Mouse (Mus musculus) heart, embryonic 12.5 days (tissue): ENCODE measurements at regions not wholly inside any gene's neighbourhood (a gene's known extent, or its start where the extent isn't known, plus 50 kb on each side); places are given as distances from the start of the nearest gene placed in this dataset.

ENCODE experiments used
- ATAC-seq: fragments of 200-750 bp; cut with Nextera tagmentation; 2 replicates; pipeline ENCODE4 v1.8.0; 2017; ENCODE audit warnings: moderate TSS enrichment, moderate library complexity; ENCODE audit not compliant: insufficient number of reproducible peaks, low FRiP score
- H3K27ac ChIP-seq: fragments of 300-500 bp; sonication (generic); 2 replicates; pipeline ENCODE4 v1.5.1; 2016; ENCODE audit warnings: mild to moderate bottlenecking, moderate library complexity; ENCODE audit not compliant: poor library complexity, severe bottlenecking
- H3K27me3 ChIP-seq: fragments of 300-500 bp; sonication (generic); replicated peaks from 2 replicates; pipeline ENCODE4 v1.6.1; 2016; ENCODE audit warnings: mild to moderate bottlenecking, moderate library complexity
- H3K36me3 ChIP-seq: fragments of 300-500 bp; sonication (generic); 2 replicates; pipeline ENCODE4 v1.6.1; 2016; ENCODE audit warnings: mild to moderate bottlenecking, moderate library complexity
- H3K4me1 ChIP-seq: fragments of 300-500 bp; sonication (generic); replicated peaks from 2 replicates; pipeline ENCODE4 v1.6.1; 2016; ENCODE audit warnings: mild to moderate bottlenecking
- H3K4me2 ChIP-seq: fragments of 300-500 bp; sonication (generic); 2 replicates; pipeline ENCODE4 v1.6.1; 2016; ENCODE audit warnings: mild to moderate bottlenecking, moderate library complexity
- H3K4me3 ChIP-seq: fragments of 300-500 bp; sonication (generic); 2 replicates; pipeline ENCODE4 v1.5.1; 2016; ENCODE audit warnings: mild to moderate bottlenecking
- H3K9ac ChIP-seq: fragments of 300-500 bp; sonication (generic); 2 replicates; pipeline ENCODE4 v1.6.1; 2016; ENCODE audit warnings: mild to moderate bottlenecking, moderate library complexity
- H3K9me3 ChIP-seq: fragments of 300-500 bp; sonication (generic); replicated peaks from 2 replicates; pipeline ENCODE4 v1.6.1; 2016; ENCODE audit warnings: mild to moderate bottlenecking, moderate library complexity
- WGBS: fragments of 180-500 bp; shearing (Covaris S2); methylation state at CpG from one replicate; pipeline ENCODE4 v1.1.7; 2016; 5-methylcytosine and 5-hydroxymethylcytosine counted together

GRCm38 (mm10) chr11:63573271-63573670, 348.8 kb downstream of the Hs3st3b1 start:
- 65% methylated on average over 2 of the region's 2 CpGs for WGBS
- H3K27ac ChIP-seq, result no peak overlapping the region
- H3K4me2 ChIP-seq, result no peak overlapping the region
- no peak overlapping the region for H3K9ac ChIP-seq
- peaks cover 39% of the 10 kb centered on the region; the same call in 1 of the 2 replicates for H3K27me3 ChIP-seq
- H3K4me1 ChIP-seq, result peaks cover 5% of the 10 kb centered on the region; the same call in 1 of the 2 replicates
- no peaks in the 10 kb centered on the region for H3K36me3 ChIP-seq
- no peak for ATAC-seq
- no peaks in the 10 kb centered on the region for H3K9me3 ChIP-seq
- H3K4me3 ChIP-seq, result no peak overlapping the region

GRCm38 (mm10) chr11:63583321-63583720, 338.8 kb downstream of the Hs3st3b1 start:
- Histone ChIP-seq H3K27me3 (peaks cover 18% of the 10 kb centered on the region), H3K4me3 (no peak overlapping the region), H3K4me1 (no peaks in the 10 kb centered on the region), H3K9me3 (no peaks in the 10 kb centered on the region), H3K4me2 (no peak overlapping the region), H3K9ac (no peak overlapping the region), H3K27ac (no peak overlapping the region), H3K36me3 (no peaks in the 10 kb centered on the region)
- 82% methylated on average over 3 of the region's 3 CpGs for WGBS
- no peak for ATAC-seq

GRCm38 (mm10) chr11:63585216-63585869, 336.7 kb downstream of the Hs3st3b1 start:
- Histone ChIP-seq H3K36me3 (no peaks in the 10 kb centered on the region), H3K4me2 (no peak overlapping the region), H3K27me3 (peaks cover 14% of the 10 kb centered on the region), H3K9ac (no peak overlapping the region), H3K4me1 (no peaks in the 10 kb centered on the region), H3K4me3 (no peak overlapping the region), H3K9me3 (no peaks in the 10 kb centered on the region), H3K27ac (no peak overlapping the region)
- no peak for ATAC-seq
- 81% methylated on average over 8 of the region's 8 CpGs for WGBS

- Histone ChIP-seq H3K27me3 (no peaks in the 10 kb centered on the region), H3K9ac (no peak overlapping the region), H3K27ac (no peak overlapping the region), H3K4me3 (no peak overlapping the region), H3K4me1 (no peaks in the 10 kb centered on the region), H3K4me2 (no peak overlapping the region), H3K36me3 (no peaks in the 10 kb centered on the region), H3K9me3 (no peaks in the 10 kb centered on the region)
- ATAC-seq, result no peak
- 77% methylated on average over 4 of the region's 4 CpGs for whole genome bisulfite sequencing
Measured at GRCm38 (mm10) chr11:63620220-63620619, 301.9 kb downstream of the Hs3st3b1 start.

GRCm38 (mm10) chr11:63630336-63630735, 291.8 kb downstream of the Hs3st3b1 start:
- H3K27ac ChIP-seq, result no peak overlapping the region
- no peak overlapping the region for H3K4me2 ChIP-seq
- H3K4me1 ChIP-seq, result 0 out of 2 replicates have a peak, but pooled peaks cover 4% of the 10 kb centered on the region
- ATAC-seq, result no peak
- no peaks in the 10 kb centered on the region for H3K9me3 ChIP-seq
- no peak overlapping the region for H3K9ac ChIP-seq
- H3K4me3 ChIP-seq, result no peak overlapping the region
- no peaks in the 10 kb centered on the region for H3K36me3 ChIP-seq
- peaks cover 3% of the 10 kb centered on the region for H3K27me3 ChIP-seq
- 69% methylated on average over 11 of the region's 11 CpGs for WGBS

GRCm38 (mm10) chr11:63657057-63657456, 265.0 kb downstream of the Hs3st3b1 start:
- no peaks in the 10 kb centered on the region for H3K4me1 ChIP-seq
- H3K4me2 ChIP-seq, result no peak overlapping the region
- WGBS, result 80% methylated on average over 9 of the region's 9 CpGs
- H3K9me3 ChIP-seq, result no peaks in the 10 kb centered on the region
- no peaks in the 10 kb centered on the region for H3K27me3 ChIP-seq
- no peak for ATAC-seq
- H3K36me3 ChIP-seq, result no peaks in the 10 kb centered on the region
- H3K9ac ChIP-seq, result no peak overlapping the region
- no peak overlapping the region for H3K4me3 ChIP-seq
- no peak overlapping the region for H3K27ac ChIP-seq

GRCm38 (mm10) chr11:63665268-63665934, 256.7 kb downstream of the Hs3st3b1 start:
- Histone ChIP-seq H3K27ac (no peak overlapping the region), H3K27me3 (no peaks in the 10 kb centered on the region), H3K9me3 (no peaks in the 10 kb centered on the region), H3K9ac (no peak overlapping the region), H3K4me3 (no peak overlapping the region), H3K4me1 (no peaks in the 10 kb centered on the region), H3K36me3 (no peaks in the 10 kb centered on the region), H3K4me2 (no peak overlapping the region)
- WGBS, result 55% methylated on average over 12 of the region's 12 CpGs
- no peak for ATAC-seq

GRCm38 (mm10) chr11:63670477-63670876, 251.6 kb downstream of the Hs3st3b1 start:
- no peaks in the 10 kb centered on the region for H3K9me3 ChIP-seq
- H3K4me3 ChIP-seq, result no peak overlapping the region
- H3K4me1 ChIP-seq, result no peaks in the 10 kb centered on the region
- no peaks in the 10 kb centered on the region for H3K36me3 ChIP-seq
- H3K27me3 ChIP-seq, result peaks cover 1% of the 10 kb centered on the region
- H3K27ac ChIP-seq, result no peak overlapping the region
- ATAC-seq, result no peak
- H3K4me2 ChIP-seq, result no peak overlapping the region
- 56% methylated on average over 4 of the region's 4 CpGs for WGBS
- H3K9ac ChIP-seq, result no peak overlapping the region

- Histone ChIP-seq H3K9me3 (no peaks in the 10 kb centered on the region), H3K36me3 (no peaks in the 10 kb centered on the region), H3K27ac (no peak overlapping the region), H3K27me3 (peaks cover 9% of the 10 kb centered on the region), H3K4me2 (no peak overlapping the region), H3K4me3 (no peak overlapping the region), H3K9ac (no peak overlapping the region), H3K4me1 (no peaks in the 10 kb centered on the region)
- ATAC-seq, result no peak
- 46% methylated on average over 2 of the region's 2 CpGs for WGBS
Measured at GRCm38 (mm10) chr11:63671816-63672215, 250.3 kb downstream of the Hs3st3b1 start.

- H3K4me3 ChIP-seq, result no peak overlapping the region
- H3K4me1 ChIP-seq, result no peaks in the 10 kb centered on the region
- no peak overlapping the region for H3K27ac ChIP-seq
- no peaks in the 10 kb centered on the region for H3K36me3 ChIP-seq
- no peaks in the 10 kb centered on the region for H3K9me3 ChIP-seq
- no peak overlapping the region for H3K9ac ChIP-seq
- peaks cover 9% of the 10 kb centered on the region for H3K27me3 ChIP-seq
- H3K4me2 ChIP-seq, result no peak overlapping the region
- WGBS, result 83% methylated on average over 11 of the region's 11 CpGs
- no peak for ATAC-seq
Measured at GRCm38 (mm10) chr11:63677921-63678320, 244.2 kb downstream of the Hs3st3b1 start.

GRCm38 (mm10) chr11:63678382-63678905, 243.6 kb downstream of the Hs3st3b1 start:
- Histone ChIP-seq H3K36me3 (no peaks in the 10 kb centered on the region), H3K4me1 (no peaks in the 10 kb centered on the region), H3K4me2 (no peak overlapping the region), H3K27ac (no peak overlapping the region), H3K4me3 (no peak overlapping the region), H3K27me3 (peaks cover 9% of the 10 kb centered on the region), H3K9ac (no peak overlapping the region), H3K9me3 (no peaks in the 10 kb centered on the region)
- no peak for ATAC-seq
- WGBS, result 88% methylated on average over 17 of the region's 17 CpGs
